Mouse (Mus musculus) liver, embryonic 14.5 days (tissue): Measurements from ENCODE around the gene 9130213A22Rik. TPM values are rescaled to one million over a fixed set of nuclear protein-coding genes. Genes with fewer than 3 reads are reported as not detected.

ENCODE experiments used
- ATAC-seq: fragments of 200-750 bp; cut with Nextera tagmentation; 2 replicates; pipeline ENCODE4 v1.8.0; 2017; ENCODE audit warnings: moderate number of reproducible peaks, mild to moderate bottlenecking, moderate library complexity; ENCODE audit not compliant: insufficient read depth
- DNase-seq, 3 experiments: peaks; one replicate each; pipeline ENCODE4 v3.0.0-alpha.2; 2012 to 2013; ENCODE audit warnings: low read depth in 3 of 3, low spot score in 3 of 3
- H3K27ac ChIP-seq: fragments of 300-500 bp; sonication (generic); 2 replicates; pipeline ENCODE4 v1.5.1; 2014; ENCODE audit warnings: moderate library complexity, mild to moderate bottlenecking, control low read depth, inconsistent platforms
- H3K27me3 ChIP-seq: fragments of 300-500 bp; sonication (generic); 2 replicates; pipeline ENCODE4 v1.6.1; 2014; ENCODE audit warnings: mild to moderate bottlenecking, low read length, moderate library complexity; ENCODE audit not compliant: control insufficient read depth, insufficient read depth
- H3K36me3 ChIP-seq: fragments of 300-500 bp; sonication (generic); replicated peaks from 2 replicates; pipeline ENCODE4 v1.6.1; 2014; ENCODE audit warnings: low read depth; ENCODE audit not compliant: control insufficient read depth, insufficient read depth
- H3K4me1 ChIP-seq, 2 experiments: fragments of 200-500 bp in 1 of 2; fragments of 300-500 bp in 1 of 2; sonication (generic) in 1 of 2; replicated peaks; 2 replicates each; pipeline ENCODE4 v1.6.1; 2012 to 2014; ENCODE audit warnings: antibody characterized with exemption in 1 of 2, inconsistent platforms in 1 of 2, low read length in 1 of 2; ENCODE audit not compliant: control insufficient read depth in 2 of 2, insufficient read depth in 2 of 2
- H3K4me2 ChIP-seq: fragments of 300-500 bp; sonication (generic); 2 replicates; pipeline ENCODE4 v1.6.1; 2014; ENCODE audit warnings: low read depth, mild to moderate bottlenecking, control low read depth, moderate library complexity
- H3K4me3 ChIP-seq, 2 experiments: fragments of 200-500 bp in 1 of 2; fragments of 300-500 bp in 1 of 2; sonication (generic) in 1 of 2; 2 replicates each; pipeline ENCODE4 v1.5.1; 2012 to 2014; ENCODE audit warnings: low read depth in 2 of 2, low read length in 2 of 2, mild to moderate bottlenecking in 2 of 2, control low read depth in 1 of 2, inconsistent platforms in 1 of 2, moderate library complexity in 1 of 2; ENCODE audit not compliant: insufficient read depth in 1 of 2
- H3K9ac ChIP-seq: fragments of 300-500 bp; sonication (generic); replicated peaks from 2 replicates; pipeline ENCODE4 v1.6.1; 2014; ENCODE audit warnings: mild to moderate bottlenecking, control low read depth, moderate library complexity
- H3K9me3 ChIP-seq: fragments of 300-500 bp; sonication (generic); 2 replicates; pipeline ENCODE4 v1.6.1; 2016; ENCODE audit warnings: low read length, mixed read lengths; ENCODE audit not compliant: control insufficient read depth
- CTCF ChIP-seq: IDR thresholded peaks from 2 replicates; pipeline ENCODE4 v1.5.1; 2016; ENCODE audit warnings: antibody characterized with exemption, low read depth, control low read depth
- EP300 ChIP-seq: IDR thresholded peaks from 2 replicates; pipeline ENCODE4 v1.6.1; 2016; ENCODE audit warnings: antibody characterized with exemption, low read depth
- WGBS: fragments of 180-500 bp; shearing (Covaris S2); extraction: QIAGEN DNeasy Blood & Tissue Kit; methylation state at CpG from one replicate; pipeline ENCODE4 v1.1.7; 2014; ENCODE audit not compliant: insufficient replicate concordance; 5-methylcytosine and 5-hydroxymethylcytosine counted together
- polyA plus RNA-seq, 2 experiments: library from polyadenylated mRNA; depleted of rRNA in 1 of 2; stranded (reverse) in 1 of 2; unstranded in 1 of 2; fragments of >200 nt; fragmentation: Nextera tagmentation in 1 of 2; extraction: Ambion mirVana in 1 of 2; gene quantifications; 2 replicates each; pipeline versions ENCODE4 v1.2.1 to v1.2.3; 2012 to 2014

The 9130213A22Rik gene
- polyA plus RNA-seq, 2 experiments = 0.08 TPM; not detected in 1

DNA sequence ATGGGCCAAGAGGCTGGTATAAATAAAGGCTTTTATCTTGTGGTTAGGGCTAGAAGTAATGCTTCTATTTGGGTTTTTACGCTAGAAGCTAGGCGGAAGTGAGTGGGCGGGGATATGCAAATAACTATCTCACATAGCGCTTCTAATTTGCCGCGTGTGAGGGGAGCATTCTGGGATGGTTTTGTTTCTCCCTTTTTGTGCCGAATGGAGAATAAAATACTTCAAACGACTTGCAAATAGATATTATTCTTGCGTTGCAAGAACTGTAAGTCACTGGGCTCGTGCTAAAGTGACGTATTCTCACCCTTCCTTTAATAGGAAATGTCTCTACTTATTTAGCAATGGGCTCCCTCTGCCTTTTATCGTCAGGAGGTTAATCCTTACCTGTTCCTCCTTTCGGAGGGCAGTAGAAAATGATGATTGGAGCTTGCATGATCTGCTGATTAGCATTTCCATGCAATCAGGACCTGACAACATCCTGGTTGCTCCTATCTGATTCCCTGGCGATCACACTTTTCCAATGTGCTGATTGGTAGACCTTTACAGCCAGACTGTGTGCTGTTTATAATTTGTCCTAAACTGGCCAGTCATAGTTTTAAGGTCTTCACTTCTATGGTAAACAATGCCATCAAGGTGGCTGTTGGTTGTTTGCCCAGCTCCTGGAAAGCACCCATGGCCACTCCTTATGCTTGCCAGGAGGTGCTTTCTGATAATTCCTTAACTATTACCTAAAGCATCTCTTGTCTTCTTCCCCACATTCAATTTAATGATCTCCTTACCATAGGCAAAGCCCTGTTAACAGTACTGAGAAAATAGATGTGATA lies 49.1 kb downstream of the 9130213A22Rik start:
- Histone ChIP-seq H3K4me3 (peak overlapping the region; percentile 39 to 50), H3K4me1 (peaks cover 15 to 31% of the 10 kb centered on the region in 2 experiments), H3K27me3 (no peaks in the 10 kb centered on the region), H3K4me2 (peak overlapping the region; percentile 71), H3K36me3 (no peaks in the 10 kb centered on the region), H3K9me3 (no peaks in the 10 kb centered on the region), H3K9ac (peak overlapping the region; percentile 82), H3K27ac (peak overlapping the region; percentile 92)
- TF ChIP-seq EP300 (peak; percentile 67), CTCF (peak; percentile 23; the same call in 1 of the 2 replicates)
- DNase-seq = peak; percentile 91 to 94 (median 91)
- peak; percentile 76 for ATAC-seq
- under 1% methylated on average over 14 of the region's 14 CpGs for WGBS

DNA sequence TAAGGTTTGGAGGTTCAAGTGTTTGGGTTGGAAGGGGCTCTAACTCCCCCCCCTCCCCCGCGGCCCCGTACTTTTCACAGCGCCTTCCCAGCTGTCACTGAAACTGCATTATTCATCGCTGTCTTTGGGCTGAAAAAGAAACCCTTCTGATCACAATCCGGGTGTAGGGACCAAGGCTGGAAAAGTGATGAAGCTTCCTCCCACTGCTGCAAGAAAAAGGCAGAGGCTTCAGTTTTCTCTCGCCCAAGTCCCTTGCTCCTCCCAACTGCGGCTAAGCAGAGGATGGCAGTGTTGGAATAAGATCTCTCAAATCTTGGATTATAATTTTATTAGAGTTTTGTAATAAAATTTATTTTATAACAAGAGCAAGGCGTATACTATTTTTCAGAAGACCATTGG lies 49.7 kb downstream of the 9130213A22Rik start:
- ATAC-seq = no peak
- WGBS = 18% methylated on average over 9 of the region's 9 CpGs
- Histone ChIP-seq H3K9ac (peak overlapping the region; percentile 82), H3K4me1 (peaks cover 16 to 32% of the 10 kb centered on the region in 2 experiments), H3K36me3 (no peaks in the 10 kb centered on the region), H3K9me3 (no peaks in the 10 kb centered on the region), H3K4me3 (peak overlapping the region; percentile 39 to 50), H3K27ac (peak overlapping the region; percentile 92), H3K4me2 (peak overlapping the region; percentile 71), H3K27me3 (no peaks in the 10 kb centered on the region)
- DNase-seq = no peak
- no peak for TF ChIP-seq EP300

DNA sequence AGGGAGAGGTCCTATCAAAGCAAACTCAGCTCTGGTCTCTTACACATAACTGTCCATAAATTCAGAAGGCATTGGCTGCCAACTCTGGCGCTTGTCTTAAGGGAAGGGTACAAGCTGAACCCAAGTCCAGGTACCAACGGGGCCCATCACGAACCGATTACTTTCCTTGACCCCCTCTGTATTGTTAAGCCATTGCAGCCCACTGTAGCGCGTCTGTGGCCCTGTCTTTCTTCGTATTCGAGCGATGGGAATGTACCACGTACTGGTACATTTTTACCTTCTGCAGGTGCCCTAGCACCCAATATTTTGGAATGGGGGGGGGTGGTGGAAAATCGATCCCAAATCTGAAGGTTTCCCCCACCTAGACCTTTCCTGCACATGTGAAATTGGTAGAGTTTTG lies 50.2 kb downstream of the 9130213A22Rik start:
- WGBS = 85% methylated on average over 11 of the region's 11 CpGs
- ATAC-seq (no peak), DNase-seq (no peak)
- Histone ChIP-seq H3K4me3 (no peak overlapping the region), H3K36me3 (no peaks in the 10 kb centered on the region), H3K4me2 (peak overlapping the region; percentile 90), H3K9ac (peak overlapping the region; percentile 82), H3K27me3 (no peaks in the 10 kb centered on the region), H3K9me3 (no peaks in the 10 kb centered on the region), H3K4me1 (peaks cover 19 to 36% of the 10 kb centered on the region in 2 experiments), H3K27ac (peak overlapping the region; percentile 92; the same call in 1 of the 2 replicates)
- TF ChIP-seq EP300 = no peak
- no peak for TF ChIP-seq CTCF

DNA sequence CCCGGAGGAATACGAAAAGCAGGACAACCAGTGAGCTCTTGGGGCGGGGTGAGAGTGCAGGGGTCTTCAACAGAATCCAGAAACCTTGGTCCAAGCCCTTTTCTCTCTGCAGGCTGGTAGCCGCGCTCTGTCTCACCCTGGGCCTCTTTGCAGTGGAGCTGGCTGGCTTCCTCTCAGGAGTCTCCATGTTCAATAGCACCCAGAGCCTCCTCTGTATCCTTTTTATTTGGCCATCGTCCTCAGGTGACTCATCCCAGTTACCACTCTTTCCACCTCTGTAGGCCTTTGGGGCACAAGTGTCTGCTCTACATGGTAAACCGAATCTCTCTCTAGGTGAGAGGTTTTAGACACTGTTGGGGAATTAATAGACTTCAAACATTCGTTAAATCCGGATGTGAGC lies 51.1 kb downstream of the 9130213A22Rik start:
- TF ChIP-seq EP300 (no peak), CTCF (no peak)
- WGBS = 32% methylated on average over 9 of the region's 9 CpGs
- peak overlapping the region; percentile 90 for H3K4me2 ChIP-seq
- H3K4me3 ChIP-seq = peak overlapping the region; percentile 73
- no peaks in the 10 kb centered on the region for H3K9me3 ChIP-seq
- ATAC-seq (no peak), DNase-seq (no peak)
- H3K27me3 ChIP-seq = no peaks in the 10 kb centered on the region
- peaks cover 21 to 43% of the 10 kb centered on the region in 2 experiments for H3K4me1 ChIP-seq
- no peaks in the 10 kb centered on the region for H3K36me3 ChIP-seq
- H3K27ac ChIP-seq = peak overlapping the region; percentile 65
- H3K9ac ChIP-seq = peak overlapping the region; percentile 73

DNA sequence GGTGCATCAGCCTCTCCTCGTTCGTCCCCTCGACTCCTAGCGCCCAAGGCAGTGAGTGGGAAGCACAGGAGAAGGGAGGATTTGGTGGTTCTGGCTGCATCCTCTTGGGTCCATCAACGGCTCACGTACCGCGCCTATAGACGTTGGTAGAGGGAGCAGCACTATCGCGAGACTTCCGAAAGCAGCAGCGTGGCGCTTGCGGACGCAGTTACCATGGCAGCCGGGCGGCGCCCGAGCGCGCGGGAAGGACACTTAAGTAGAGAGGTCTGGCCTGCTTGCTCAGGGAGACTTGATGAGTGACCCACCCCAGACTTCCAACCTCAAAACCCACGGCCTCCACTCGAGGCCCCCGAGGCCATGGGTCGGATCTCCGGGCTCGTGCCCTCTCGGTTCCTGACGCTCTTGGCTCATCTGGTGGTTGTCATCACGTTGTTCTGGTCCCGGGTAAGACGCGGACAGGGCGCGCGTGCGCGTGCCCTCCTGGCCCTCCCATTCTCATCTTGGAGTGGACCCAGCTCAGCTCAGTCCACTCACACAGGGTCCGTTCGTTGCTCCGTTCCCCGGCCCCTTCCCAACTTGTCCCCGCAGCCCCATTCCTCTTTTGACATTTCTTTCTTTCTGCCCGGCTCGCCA lies 51.7 kb downstream of the 9130213A22Rik start, which contains the start of gene Tmem107:
Tmem107 (plus strand) TSS at position 217 of the 633 bp plus-strand sequence.
- DNase-seq = peak; percentile 93 to 94 (median 94)
- Histone ChIP-seq H3K27ac (peak within 1 kb of the TSS; percentile 71), H3K4me1 (peaks cover 21 to 48% of the 10 kb centered on the region in 2 experiments), H3K36me3 (no peaks in the 10 kb centered on the region), H3K27me3 (no peaks in the 10 kb centered on the region), H3K9me3 (no peaks in the 10 kb centered on the region), H3K4me2 (peak within 1 kb of the TSS; percentile 90), H3K9ac (peak within 1 kb of the TSS; percentile 83), H3K4me3 (peak within 1 kb of the TSS; percentile 73)
- ATAC-seq = peak; percentile 78
- peak; percentile 79 for TF ChIP-seq EP300
- peak; percentile 27 for TF ChIP-seq CTCF
- WGBS = under 1% methylated on average over 47 of the region's 47 CpGs
